Mouse (Mus musculus) skeletal muscle tissue, postnatal 0 days (tissue): ENCODE data around the gene Dcp1a. TPM values are rescaled to one million over a fixed set of nuclear protein-coding genes. Genes with fewer than 3 reads are reported as not detected.

Experiments used
- microRNA-seq, 2 experiments: library from miRNA; unstranded; fragments of <30 nt; microRNA quantifications; one replicate each; pipeline ENCODE4; 2016
- polyA plus RNA-seq: library from polyadenylated mRNA; unstranded; fragments of >200 nt; fragmentation: Nextera tagmentation; extraction: Ambion mirVana; gene quantifications from 2 replicates; pipeline ENCODE4 v1.2.1, GENCODE M21; 2015

Gene Dcp1a
- 6.1 and 7.0 TPM in 2 replicates for polyA plus RNA-seq

GRCm38 (mm10) chr14:30479361-30479948, at the start of gene Dcp1a:
Gene Dcp1a (plus strand): TSS chr14:30479535.

GRCm38 (mm10) chr14:30491342-30491741, 12.0 kb downstream of the Dcp1a start, which contains the start of gene Cacna1d:
Gene Cacna1d (minus strand): TSS chr14:30491455.

GRCm38 (mm10) chr14:30548131-30548720, 68.9 kb downstream of the Dcp1a start, which contains the start of gene Tkt:
Gene Tkt (plus strand): TSS chr14:30548359.

Small RNA genes within 50 kb of the gene (microRNA-seq; reads per million reads assigned to microRNA genes)
- 1.9 to 2.4 reads per million in 2 experiments for gene Mir3076

Other genes with a start within 250 kb of the Dcp1a start
- gene Cacna1d, start 11.9 kb downstream of the Dcp1a start, polyA plus RNA-seq, result 0.56 and 0.62 TPM in 2 replicates
- 31.3 and 57.0 TPM in 2 replicates for gene Tkt, start 68.8 kb downstream of the Dcp1a start, polyA plus RNA-seq
- gene Prkcd, start 146.7 kb downstream of the Dcp1a start, polyA plus RNA-seq, result 24.4 and 25.4 TPM in 2 replicates
- gene Rft1, start 174.8 kb downstream of the Dcp1a start, polyA plus RNA-seq, result 7.1 and 8.5 TPM in 2 replicates
- gene Sfmbt1, start 235.3 kb downstream of the Dcp1a start, polyA plus RNA-seq, result 6.0 and 7.3 TPM in 2 replicates